Mouse (Mus musculus) cerebellum, adult (tissue): ENCODE measurements around the gene Med15.
"Not testable (repeated sequence)": the region's sequence is repeated elsewhere in the genome, so short reads cannot be mapped to it uniquely, and the experiment has no call there.

Source experiments
- ATAC-seq: cut with Nextera tagmentation; 2 replicates; pipeline ENCODE4 v1.9.2; 2017; ENCODE audit warnings: mild to moderate bottlenecking, moderate library complexity, mixed read lengths; ENCODE audit not compliant: insufficient number of reproducible peaks, low FRiP score, low TSS enrichment

The Med15 gene

DNA sequence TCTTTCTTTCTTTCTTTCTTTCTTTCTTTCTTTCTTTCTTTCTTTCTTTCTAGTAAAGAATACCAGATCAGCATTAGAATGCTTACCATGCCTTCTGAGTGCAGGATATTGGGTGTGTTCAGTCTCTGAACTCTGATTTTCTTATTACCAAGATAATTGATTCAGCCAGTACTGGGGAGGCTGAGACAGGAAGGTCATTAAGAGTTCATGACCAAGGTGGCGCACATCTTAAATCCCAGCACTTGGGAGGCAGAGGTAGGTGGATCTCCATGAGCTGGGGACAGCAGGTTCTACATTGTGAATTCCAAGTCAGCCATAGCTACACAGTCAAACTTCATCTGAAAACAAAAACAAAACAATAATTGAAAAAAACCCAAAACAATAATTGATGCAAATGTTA lies 110.8 kb downstream of the Med15 start:
- ATAC-seq = no peak

DNA sequence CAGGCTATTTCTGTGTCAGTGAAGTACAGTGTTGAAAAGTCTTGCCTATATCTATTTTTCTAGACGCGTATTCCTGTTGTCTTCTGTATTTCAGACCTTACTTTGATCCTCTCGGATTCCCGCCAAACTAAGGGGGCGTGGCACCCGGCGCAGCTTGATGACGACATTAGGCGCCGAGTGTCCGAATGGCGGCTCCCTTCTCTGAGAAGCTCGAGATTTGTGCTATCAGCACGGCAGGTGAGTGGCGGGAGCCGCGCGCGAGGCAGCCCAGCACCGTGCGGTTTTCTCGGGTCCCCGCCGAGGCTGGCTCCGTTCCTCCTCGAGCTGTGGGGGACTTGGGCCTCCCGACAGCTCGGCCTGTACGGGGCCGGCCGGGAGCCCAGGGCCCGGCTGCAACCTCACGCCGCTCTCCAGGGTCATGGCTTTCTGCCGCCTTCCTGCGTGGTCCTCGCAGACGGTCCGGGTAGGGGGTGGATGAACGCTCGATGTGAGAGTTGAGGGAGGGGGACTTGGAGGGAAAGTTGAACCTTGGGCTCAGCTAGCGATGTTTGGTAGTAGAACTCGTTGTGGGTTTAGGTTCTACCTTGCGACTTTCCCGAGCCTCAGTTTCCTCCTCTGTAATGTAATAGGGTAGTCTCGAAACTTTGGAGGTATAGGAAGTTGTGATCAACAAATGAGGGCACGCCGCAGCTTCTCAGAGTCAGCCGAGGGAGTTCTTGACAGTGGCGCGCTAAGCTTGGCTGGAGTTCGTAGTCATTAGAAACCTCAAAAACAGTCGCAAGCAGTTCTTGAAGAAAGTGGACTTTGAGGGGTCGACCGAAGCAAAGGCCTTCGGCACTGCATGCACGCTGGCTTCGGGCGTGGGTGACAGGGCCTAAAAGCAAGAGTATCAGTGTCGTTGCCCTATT lies 113.2 kb downstream of the Med15 start, which contains the start of gene Smpd4:
Smpd4 (plus strand) TSS at position 157 of the 908 bp plus-strand sequence.
- ATAC-seq = peak; percentile 57; the same call in 1 of the 2 replicates

DNA sequence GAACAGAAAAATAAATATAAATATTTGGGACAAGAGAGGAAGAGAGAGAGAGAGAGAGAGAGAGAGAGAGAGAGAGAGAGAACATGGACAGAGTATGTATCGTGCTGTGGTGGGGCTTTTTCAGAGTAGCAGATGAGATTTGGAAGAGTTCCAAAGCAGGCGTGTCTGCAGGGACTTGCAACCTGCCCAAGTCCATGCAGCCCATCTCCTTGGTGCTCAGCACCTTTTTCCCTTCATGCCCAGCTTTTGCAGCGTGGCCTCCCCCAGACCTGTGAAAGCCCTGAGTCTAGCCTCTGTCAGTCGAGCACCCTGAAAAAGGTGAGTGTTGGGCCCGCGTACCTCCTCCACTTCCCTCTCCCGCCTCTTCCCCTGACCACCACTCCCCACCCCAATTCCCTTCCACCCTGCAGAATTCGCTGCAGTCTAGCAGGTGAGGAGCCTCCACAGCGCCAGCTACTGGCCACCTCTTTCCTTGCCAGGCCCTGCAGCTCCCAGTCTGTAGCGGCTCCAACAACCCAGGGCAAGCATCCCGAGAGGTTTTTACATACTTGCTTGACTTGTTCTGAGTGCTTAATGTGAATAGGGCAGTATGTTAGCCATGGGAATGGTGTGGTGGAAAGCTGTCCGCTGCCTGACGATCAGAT lies 114.6 kb downstream of the Med15 start:
- peak; percentile 52; the same call in 1 of the 2 replicates for ATAC-seq

DNA sequence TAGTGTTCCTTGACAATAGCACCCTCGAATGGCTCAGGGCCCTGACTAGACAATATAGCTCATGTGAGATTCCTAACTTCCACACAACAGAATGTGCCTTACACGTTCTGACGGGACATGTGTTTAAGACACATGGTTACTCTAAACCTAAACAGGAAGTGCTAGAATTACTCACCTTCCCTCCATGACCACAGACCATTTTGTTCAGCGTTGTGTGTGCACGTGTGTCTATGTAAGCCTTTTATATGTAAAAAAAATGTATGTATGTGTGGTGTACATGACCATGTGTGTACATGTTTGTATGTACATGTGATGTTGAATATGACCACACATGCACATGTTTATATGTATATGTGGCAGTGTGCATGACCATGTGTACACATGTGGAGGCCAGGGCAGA lies 116.5 kb downstream of the Med15 start:
- ATAC-seq = no peak

DNA sequence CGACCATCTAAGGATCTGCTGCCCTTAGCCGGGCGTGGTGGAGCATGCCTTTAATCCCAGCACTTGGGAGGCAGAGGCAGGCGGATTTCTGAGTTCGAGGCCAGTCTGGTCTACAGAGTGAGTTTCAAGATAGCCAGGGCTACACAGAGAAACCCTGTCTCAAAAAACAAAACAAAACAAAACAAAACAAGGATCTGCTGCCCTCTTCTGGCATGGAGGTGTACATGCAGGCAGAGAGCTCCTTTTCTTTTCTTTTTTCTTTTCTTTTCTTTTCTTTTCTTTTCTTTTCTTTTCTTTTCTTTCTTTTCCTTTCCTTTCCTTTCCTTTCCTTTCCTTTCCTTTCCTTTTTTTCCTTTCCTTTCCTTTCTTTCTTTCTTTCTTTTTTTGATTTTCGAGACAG lies 118.0 kb downstream of the Med15 start:
- not testable (repeated sequence) for ATAC-seq

DNA sequence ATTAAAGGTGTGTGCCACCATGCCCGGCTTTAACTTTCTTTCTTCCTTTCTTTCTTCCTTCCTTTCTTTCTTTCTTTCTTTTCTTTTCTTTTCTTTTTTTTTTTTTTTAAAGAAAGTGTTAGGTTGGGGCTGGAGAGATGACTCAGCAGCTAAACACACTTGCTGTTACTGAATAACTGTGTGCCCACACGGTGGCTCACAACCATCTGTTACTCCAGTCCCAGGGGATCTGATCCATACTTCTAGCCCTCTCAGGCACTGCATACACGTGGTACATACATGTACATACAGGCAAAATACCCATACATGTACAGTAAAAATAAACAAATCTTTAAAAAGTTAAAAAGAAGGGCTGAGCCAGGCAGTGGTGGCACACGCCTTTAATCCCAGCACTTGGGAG lies 121.3 kb downstream of the Med15 start:
- no peak for ATAC-seq

DNA sequence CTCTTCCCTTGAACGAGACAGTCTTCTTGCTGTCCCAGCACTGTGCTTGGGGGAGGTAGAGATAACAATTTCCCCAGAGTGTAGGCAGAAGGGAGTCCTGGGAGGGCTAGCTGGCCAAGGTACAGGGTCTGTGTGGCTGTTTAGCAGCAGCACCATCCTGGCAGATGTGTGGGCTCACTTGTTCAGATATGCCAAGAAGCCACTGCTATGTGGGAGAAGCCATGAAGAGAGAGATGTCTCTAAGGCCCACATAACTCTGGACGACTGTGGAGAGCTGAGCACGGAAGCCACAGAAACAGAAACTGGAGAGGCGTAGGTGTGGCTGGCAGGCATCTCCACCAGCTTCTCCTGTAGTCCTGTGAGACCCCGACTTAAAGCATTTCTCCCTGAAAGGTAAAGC lies 127.0 kb downstream of the Med15 start:
- no peak for ATAC-seq

DNA sequence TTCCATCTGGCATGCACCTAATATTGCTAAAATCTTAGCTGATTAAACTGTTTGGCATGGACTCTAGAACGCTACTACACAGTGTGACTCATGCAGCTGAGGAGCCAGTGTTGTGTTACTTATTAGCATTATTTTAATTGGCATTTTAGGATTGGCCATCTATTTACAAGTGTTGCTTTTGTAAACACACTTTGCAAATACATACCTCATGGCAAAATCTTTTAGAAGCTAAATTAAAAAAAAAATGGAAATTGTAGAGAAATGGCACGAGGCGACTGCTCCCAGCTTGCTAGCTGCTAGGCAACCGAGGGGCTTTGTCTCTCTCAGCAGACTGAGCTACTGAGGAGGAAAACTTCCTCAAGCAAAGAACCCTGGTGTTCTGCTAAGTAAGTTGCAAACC lies 127.8 kb downstream of the Med15 start:
- no peak for ATAC-seq
